ENCODE assay signal across 16 mouse cellular contexts in the genomic region with DNA sequence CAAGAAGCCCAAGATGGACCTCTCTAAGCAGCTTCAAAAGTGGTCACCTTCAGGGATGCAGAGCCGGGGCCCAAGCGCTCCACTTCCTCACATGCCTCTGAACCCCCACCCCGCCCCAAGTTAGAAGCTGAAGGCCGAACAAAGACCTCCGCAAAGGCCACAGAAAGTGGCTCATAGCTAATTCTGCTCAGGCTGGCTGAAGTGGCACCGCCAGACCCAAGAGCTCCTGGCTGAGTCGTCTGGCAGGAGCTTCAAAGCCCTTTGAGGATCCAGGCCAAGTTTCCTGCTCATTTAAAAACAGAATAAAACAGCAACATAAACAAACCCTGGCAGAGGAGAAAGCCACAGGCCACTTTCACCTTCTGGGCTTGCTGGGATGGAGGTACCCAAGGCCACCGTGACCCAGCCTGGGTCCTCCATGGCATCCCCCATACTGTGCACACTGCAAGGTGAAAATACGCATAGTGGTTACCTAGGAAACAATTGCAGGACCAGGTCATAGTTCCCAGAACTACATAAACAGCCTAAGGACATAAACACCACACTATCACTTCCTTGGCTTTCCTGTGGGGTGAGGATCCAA. TPM values are rescaled to one million over a fixed set of nuclear protein-coding genes. Genes with fewer than 3 reads are reported as not detected.
A peak's percentile ranks its signal among the peaks of the same experiment; 100 is the strongest.
DNase-seq lines count a peak whose midpoint lies in the region; ATAC-seq and TF ChIP-seq lines count a peak whose summit lies in the region.
"Had no signal": no experiment of that assay in that cellular context is flagged by ENCODE, and none has a peak within 500 bp of the region (broad histone marks: within the 10 kb centered on the region; RNA-seq: fewer than 3 reads in every experiment).

No protein-coding gene starts in this region.

- peak; percentile 40 for DNase-seq in hindbrain, embryonic 14.5 days (ENCODE audit: low spot score)
- peak; percentile 85 for DNase-seq in midbrain, postnatal 0 days (ENCODE audit: low spot score)
- peak; percentile 53 to 59 for DNase-seq in layer of hippocampus, adult 8-10 months (ENCODE audit: low spot score in 2 of 2)
- peak; percentile 16 for DNase-seq in right cerebral cortex, postnatal 4 days
- DNase-seq in gastrocnemius, postnatal 25 days: no peak
- DNase-seq: cerebellum, adult 9-11 months; kidney, postnatal 4 days; liver had no signal

- H3K4me2 ChIP-seq in hindbrain, embryonic 14.5 days (replicated peaks): no peak overlapping the region
- no peak overlapping the region for H3K4me2 ChIP-seq in hindbrain, embryonic 12.5 days (replicated peaks)
- no peak overlapping the region for H3K4me2 ChIP-seq in midbrain, postnatal 0 days (ENCODE audit: low read depth, low read length, poor library complexity, severe bottlenecking)
- H3K4me2 ChIP-seq in midbrain, embryonic 16.5 days (ENCODE audit: low read length): no peak overlapping the region
- H3K4me2 ChIP-seq: embryonic facial prominence, embryonic 12.5 days; forebrain, embryonic 15.5 days; heart, embryonic 15.5 days had no signal

- WGBS in hindbrain, embryonic 14.5 days: 56% methylated on average over 9 of the region's 9 CpGs
- WGBS in hindbrain, embryonic 12.5 days: 64% methylated on average over 9 of the region's 9 CpGs
- 60% methylated on average over 9 of the region's 9 CpGs for WGBS in midbrain, postnatal 0 days
- WGBS in midbrain, embryonic 16.5 days: 62% methylated on average over 9 of the region's 9 CpGs

- H3K9ac ChIP-seq in hindbrain, embryonic 14.5 days: no peak overlapping the region
- no peak overlapping the region for H3K9ac ChIP-seq in hindbrain, embryonic 12.5 days
- H3K9ac ChIP-seq in midbrain, postnatal 0 days (replicated peaks; ENCODE audit: low read length, poor library complexity, severe bottlenecking): no peak overlapping the region
- H3K9ac ChIP-seq in midbrain, embryonic 16.5 days (ENCODE audit: low read depth, low read length): no peak overlapping the region
- H3K9ac ChIP-seq: embryonic facial prominence, embryonic 12.5 days; forebrain, embryonic 15.5 days; heart, embryonic 15.5 days had no signal

- H3K9me3 ChIP-seq in hindbrain, embryonic 14.5 days (ENCODE audit: control insufficient read depth, low read length): no peaks in the 10 kb centered on the region
- H3K9me3 ChIP-seq in hindbrain, embryonic 12.5 days (replicated peaks): no peaks in the 10 kb centered on the region
- H3K9me3 ChIP-seq in midbrain, postnatal 0 days (ENCODE audit: low read length): no peaks in the 10 kb centered on the region
- H3K9me3 ChIP-seq in midbrain, embryonic 16.5 days (replicated peaks; ENCODE audit: control insufficient read depth, low read length, poor library complexity, severe bottlenecking): no peaks in the 10 kb centered on the region
- H3K9me3 ChIP-seq: embryonic facial prominence, embryonic 12.5 days; forebrain, embryonic 15.5 days; heart, embryonic 15.5 days had no signal

- no peak overlapping the region for H3K4me3 ChIP-seq in hindbrain, embryonic 14.5 days (replicated peaks; ENCODE audit: low read length)
- no peak overlapping the region for H3K4me3 ChIP-seq in hindbrain, embryonic 12.5 days
- H3K4me3 ChIP-seq in midbrain, postnatal 0 days (ENCODE audit: low read depth, low read length): no peak overlapping the region
- no peak overlapping the region for H3K4me3 ChIP-seq in midbrain, embryonic 16.5 days (ENCODE audit: low read depth, low read length)
- H3K4me3 ChIP-seq: embryonic facial prominence, embryonic 12.5 days; forebrain, embryonic 15.5 days; heart, embryonic 15.5 days had no signal

- no peaks in the 10 kb centered on the region for H3K27me3 ChIP-seq in hindbrain, embryonic 14.5 days (ENCODE audit: control insufficient read depth, insufficient read depth, low read length)
- H3K27me3 ChIP-seq in hindbrain, embryonic 12.5 days: 0 out of 2 replicates have a peak, but pooled peaks cover 4% of the 10 kb centered on the region
- no peaks in the 10 kb centered on the region for H3K27me3 ChIP-seq in midbrain, postnatal 0 days (ENCODE audit: insufficient read depth, low read length)
- H3K27me3 ChIP-seq in midbrain, embryonic 16.5 days (ENCODE audit: control insufficient read depth, insufficient read depth, low read depth, low read length): no peaks in the 10 kb centered on the region
- H3K27me3 ChIP-seq: embryonic facial prominence, embryonic 12.5 days; forebrain, embryonic 15.5 days had no signal

- H3K36me3 ChIP-seq in hindbrain, embryonic 14.5 days (replicated peaks; ENCODE audit: control insufficient read depth, insufficient read depth): no peaks in the 10 kb centered on the region
- H3K36me3 ChIP-seq in hindbrain, embryonic 12.5 days: no peaks in the 10 kb centered on the region
- no peaks in the 10 kb centered on the region for H3K36me3 ChIP-seq in midbrain, postnatal 0 days (ENCODE audit: insufficient read depth, low read length)
- H3K36me3 ChIP-seq in midbrain, embryonic 16.5 days (ENCODE audit: control insufficient read depth, insufficient read depth, low read length): no peaks in the 10 kb centered on the region
- H3K36me3 ChIP-seq: embryonic facial prominence, embryonic 12.5 days; forebrain, embryonic 15.5 days; heart, embryonic 15.5 days had no signal

- no peak overlapping the region for H3K27ac ChIP-seq in hindbrain, embryonic 14.5 days
- H3K27ac ChIP-seq in hindbrain, embryonic 12.5 days: no peak overlapping the region
- no peak overlapping the region for H3K27ac ChIP-seq in midbrain, postnatal 0 days (ENCODE audit: low read depth, low read length)
- no peak overlapping the region for H3K27ac ChIP-seq in midbrain, embryonic 16.5 days (ENCODE audit: low read length)
- H3K27ac ChIP-seq: embryonic facial prominence, embryonic 12.5 days; forebrain, embryonic 15.5 days; heart, embryonic 15.5 days had no signal

- no peak; the same call in 1 of the 2 replicates for ATAC-seq in hindbrain, embryonic 14.5 days (ENCODE audit: low FRiP score)
- no peak for ATAC-seq in hindbrain, embryonic 12.5 days (ENCODE audit: low FRiP score)
- ATAC-seq in midbrain, postnatal 0 days (ENCODE audit: low FRiP score): no peak
- ATAC-seq in midbrain, embryonic 16.5 days: no peak
- ATAC-seq: CD4-positive, CD25-positive, alpha-beta regulatory T cell, adult 4 months; forebrain, embryonic 15.5 days; intestine, postnatal 0 days had no signal

- no peak for TF ChIP-seq CTCF in midbrain, postnatal 0 days (IDR thresholded peaks at IDR 0.05)

- peaks cover under 1% of the 10 kb centered on the region; the same call in 1 of the 2 replicates for H3K4me1 ChIP-seq in hindbrain, embryonic 14.5 days (replicated peaks; ENCODE audit: control insufficient read depth, insufficient read depth, low read length)
- peaks cover 8% of the 10 kb centered on the region; the same call in 1 of the 2 replicates for H3K4me1 ChIP-seq in hindbrain, embryonic 12.5 days
- no peaks in the 10 kb centered on the region for H3K4me1 ChIP-seq in midbrain, postnatal 0 days (ENCODE audit: insufficient read depth, low read length)
- H3K4me1 ChIP-seq in midbrain, embryonic 16.5 days (ENCODE audit: control insufficient read depth, insufficient read depth, low read length): no peaks in the 10 kb centered on the region
- H3K4me1 ChIP-seq: forebrain, embryonic 15.5 days had no signal

RNA-seq across cellular contexts. Expression of a gene that starts 24.6 kb away (rescaled TPM):
- polyA plus RNA-seq in hindbrain, embryonic 14.5 days (2014; fragmentation: Nextera tagmentation; extraction: Ambion mirVana): 5.3 and 5.7 TPM in 2 replicates
- 13.3 and 16.5 TPM in 2 replicates for polyA plus RNA-seq in hindbrain, embryonic 12.5 days (2016; fragmentation: Nextera tagmentation; extraction: Ambion mirVana)
- 19.6 and 20.8 TPM in 2 replicates for total RNA-seq in midbrain, postnatal 0 days (2014; rRNA removed)
- 2.7 and 3.3 TPM in 2 replicates for polyA plus RNA-seq in midbrain, postnatal 0 days (2015; fragmentation: Nextera tagmentation; extraction: Ambion mirVana)
- 4.5 and 5.3 TPM in 2 replicates for polyA plus RNA-seq in midbrain, embryonic 16.5 days (2015; fragmentation: Nextera tagmentation; extraction: Ambion mirVana)
- under 1 TPM; 0.47 to 0.86 (median 0.67) TPM for total RNA-seq in layer of hippocampus, adult 8-10 months (2022)
- total RNA-seq in gastrocnemius, postnatal 25 days (2021): 1 to 10 TPM; 3.3 to 4.2 TPM
- total RNA-seq: megakaryocyte progenitor cell, adult 5-6 weeks had no signal
- polyA plus RNA-seq: CD4-positive, CD25-positive, alpha-beta regulatory T cell, adult 4 months had no signal
